Mouse (Mus musculus) E14TG2a.4 (cell line): ENCODE data around the gene Pdzrn3.

ENCODE experiments used
- H3K27me3 ChIP-seq: 2 replicates; pipeline ENCODE4 v1.6.1; 2014; ENCODE audit warnings: low read length, control low read depth; ENCODE audit not compliant: insufficient read depth
- H3K36me3 ChIP-seq: 2 replicates; pipeline ENCODE4 v1.6.1; 2014; ENCODE audit warnings: low read length, control low read depth; ENCODE audit not compliant: insufficient read depth
- H3K4me1 ChIP-seq: replicated peaks from 2 replicates; pipeline ENCODE4 v1.6.1; 2014; ENCODE audit warnings: low read depth, low read length, control low read depth
- H3K4me3 ChIP-seq: replicated peaks from 2 replicates; pipeline ENCODE4 v1.5.1; 2014; ENCODE audit warnings: mild to moderate bottlenecking, low read length
- H3K9me3 ChIP-seq: 2 replicates; pipeline ENCODE4 v1.6.1; 2014; ENCODE audit warnings: low read length, control low read depth
- CTCF ChIP-seq: conservative IDR thresholded peaks from 2 replicates; pipeline ENCODE4 v1.5.1; 2014; ENCODE audit warnings: low read length
- NANOG ChIP-seq: IDR thresholded peaks from 2 replicates; pipeline ENCODE4 v1.6.1; 2014; ENCODE audit warnings: borderline replicate concordance, low read length, mixed read lengths
- POU5F1 ChIP-seq: IDR thresholded peaks from 2 replicates; pipeline ENCODE4 v1.6.1; 2014; ENCODE audit warnings: low read length, borderline replicate concordance

The Pdzrn3 gene

DNA sequence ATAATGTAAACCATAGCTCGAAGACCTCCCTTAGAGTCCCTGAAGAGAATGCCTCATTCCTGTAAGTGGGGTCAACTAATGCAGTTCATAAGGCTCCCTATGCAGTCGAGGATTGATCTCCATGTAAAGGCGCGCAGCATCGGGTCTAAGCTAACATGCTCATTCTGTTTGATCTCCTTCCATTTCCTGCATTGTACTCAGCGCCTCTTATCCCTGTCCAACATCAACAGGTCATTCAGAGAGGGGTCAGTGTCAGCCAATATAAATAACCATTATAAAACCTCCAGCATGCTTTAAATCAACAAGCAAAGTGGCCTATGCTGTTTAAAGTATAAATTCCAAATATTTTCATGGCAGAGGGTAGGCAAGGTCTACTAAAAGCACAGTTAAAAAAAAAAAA is 159.9 kb downstream of the Pdzrn3 start:
- no peaks in the 10 kb centered on the region for H3K4me1 ChIP-seq
- TF ChIP-seq CTCF (no peak), NANOG (no peak), POU5F1 (no peak)
- no peaks in the 10 kb centered on the region for H3K36me3 ChIP-seq
- no peaks in the 10 kb centered on the region for H3K9me3 ChIP-seq
- no peaks in the 10 kb centered on the region for H3K27me3 ChIP-seq
- H3K4me3 ChIP-seq = no peak overlapping the region

GRCm38 (mm10) chr6:101215436-101215791 is 162.3 kb downstream of the Pdzrn3 start:
- Histone ChIP-seq H3K4me1 (no peaks in the 10 kb centered on the region), H3K27me3 (no peaks in the 10 kb centered on the region), H3K4me3 (no peak overlapping the region), H3K36me3 (no peaks in the 10 kb centered on the region), H3K9me3 (no peaks in the 10 kb centered on the region)
- TF ChIP-seq CTCF (no peak), NANOG (no peak), POU5F1 (no peak)

DNA sequence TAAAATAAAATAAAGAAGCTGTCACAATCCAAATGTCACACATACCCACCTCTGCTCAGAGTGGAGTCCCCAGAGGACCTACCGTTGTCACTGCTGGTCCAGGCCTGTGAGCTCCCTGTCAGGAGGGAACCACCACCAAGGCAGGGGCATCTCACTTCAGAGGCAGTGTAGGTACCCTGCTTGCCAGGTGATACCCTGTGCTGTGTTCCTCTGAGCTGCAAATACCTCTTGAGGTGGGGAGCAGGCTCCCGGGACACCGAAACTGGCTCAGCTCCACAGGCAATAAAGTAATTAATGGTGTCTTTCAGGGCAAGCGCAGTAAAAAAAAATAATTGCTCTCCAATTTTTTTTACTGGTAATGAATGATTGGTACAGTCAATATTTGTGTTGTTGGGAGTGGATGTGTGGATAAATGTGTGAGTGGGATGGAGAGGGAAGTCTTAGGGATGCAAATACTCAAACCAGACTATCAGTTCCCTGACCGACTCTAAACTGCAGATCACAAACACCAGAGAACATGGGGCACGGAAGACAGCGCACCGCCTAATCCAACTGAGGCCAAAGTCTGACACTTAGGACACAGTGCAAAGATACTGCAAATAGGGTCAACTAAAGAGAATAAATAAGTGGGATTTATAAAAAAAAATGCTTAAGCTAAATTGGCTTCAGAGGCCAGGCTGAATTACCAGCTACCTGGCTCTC is 162.8 kb downstream of the Pdzrn3 start:
- Histone ChIP-seq H3K36me3 (no peaks in the 10 kb centered on the region), H3K27me3 (no peaks in the 10 kb centered on the region), H3K4me1 (no peaks in the 10 kb centered on the region), H3K4me3 (no peak overlapping the region), H3K9me3 (no peaks in the 10 kb centered on the region)
- TF ChIP-seq NANOG (no peak), CTCF (no peak), POU5F1 (no peak)

DNA sequence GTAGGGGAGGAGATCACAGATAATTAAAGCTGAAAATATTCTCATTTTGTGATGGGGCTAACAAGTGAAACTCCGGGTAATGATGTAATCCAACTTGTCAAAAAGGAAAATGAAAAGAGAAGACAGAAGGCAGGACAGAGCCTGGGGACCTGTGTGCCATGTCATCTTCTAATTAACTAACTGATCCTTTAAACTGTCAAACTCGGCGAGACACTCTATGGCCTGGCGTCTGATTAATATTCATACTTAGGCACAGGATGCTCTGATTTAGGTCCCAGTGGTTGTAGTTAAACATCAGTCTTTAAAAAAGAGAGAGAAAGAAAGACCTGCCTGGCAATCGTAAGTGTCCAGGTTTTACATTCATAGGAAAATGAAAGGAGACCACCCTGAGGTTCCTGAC is 164.6 kb downstream of the Pdzrn3 start:
- Histone ChIP-seq H3K36me3 (no peaks in the 10 kb centered on the region), H3K27me3 (no peaks in the 10 kb centered on the region), H3K9me3 (no peaks in the 10 kb centered on the region), H3K4me3 (no peak overlapping the region), H3K4me1 (no peaks in the 10 kb centered on the region)
- no peak for TF ChIP-seq POU5F1
- no peak for TF ChIP-seq NANOG
- TF ChIP-seq CTCF = no peak

DNA sequence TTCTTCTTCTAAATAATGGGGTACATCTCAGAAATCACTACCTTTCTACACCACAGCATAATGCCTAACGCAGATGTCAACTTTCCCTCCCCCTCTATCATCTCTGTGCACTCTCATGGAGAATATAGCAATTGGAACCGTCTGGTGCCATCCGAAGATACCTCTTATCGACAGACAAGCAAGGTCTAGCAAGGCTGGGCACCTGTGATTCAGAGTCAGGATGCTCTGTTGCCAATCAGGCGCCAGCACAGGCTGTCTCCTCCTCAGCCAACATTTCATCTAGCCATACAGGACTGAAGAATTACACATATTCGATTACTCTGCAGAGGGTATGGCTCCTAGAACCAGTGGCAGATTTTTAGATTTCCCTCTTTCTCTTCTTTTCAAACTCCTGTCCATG is 165.6 kb downstream of the Pdzrn3 start:
- H3K4me3 ChIP-seq = no peak overlapping the region
- no peaks in the 10 kb centered on the region for H3K36me3 ChIP-seq
- H3K27me3 ChIP-seq = no peaks in the 10 kb centered on the region
- TF ChIP-seq CTCF = no peak
- TF ChIP-seq NANOG = no peak
- H3K4me1 ChIP-seq = no peaks in the 10 kb centered on the region
- H3K9me3 ChIP-seq = no peaks in the 10 kb centered on the region

GRCm38 (mm10) chr6:101211361-101211841 is 166.3 kb downstream of the Pdzrn3 start:
- no peaks in the 10 kb centered on the region for H3K36me3 ChIP-seq
- H3K9me3 ChIP-seq = no peaks in the 10 kb centered on the region
- TF ChIP-seq CTCF = no peak

DNA sequence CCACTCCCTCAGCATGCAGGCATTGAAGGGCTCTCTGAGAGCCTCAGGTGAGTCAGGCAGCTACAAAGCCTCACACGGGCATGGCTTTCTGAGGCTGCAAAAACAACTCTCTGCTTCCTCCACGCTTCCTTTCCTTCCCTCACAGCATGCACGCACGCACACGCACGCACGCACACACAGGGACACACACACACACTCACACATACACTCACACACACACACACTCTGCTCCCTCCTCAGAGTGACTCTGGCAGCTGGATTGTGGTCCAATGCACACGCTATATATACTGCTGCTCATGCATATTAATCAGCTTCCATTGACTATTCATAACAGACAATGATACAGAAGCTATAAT is 178.8 kb downstream of the Pdzrn3 start:
- TF ChIP-seq POU5F1 (no peak), CTCF (no peak), NANOG (no peak)
- Histone ChIP-seq H3K4me3 (peak overlapping the region; percentile 60), H3K36me3 (no peaks in the 10 kb centered on the region)

More at GRCm38 (mm10) chr6:101211361-101211841, 166.3 kb downstream of the Pdzrn3 start:
- no peaks in the 10 kb centered on the region for H3K4me1 ChIP-seq
- no peaks in the 10 kb centered on the region for H3K27me3 ChIP-seq
- no peak overlapping the region for H3K4me3 ChIP-seq

DNA sequence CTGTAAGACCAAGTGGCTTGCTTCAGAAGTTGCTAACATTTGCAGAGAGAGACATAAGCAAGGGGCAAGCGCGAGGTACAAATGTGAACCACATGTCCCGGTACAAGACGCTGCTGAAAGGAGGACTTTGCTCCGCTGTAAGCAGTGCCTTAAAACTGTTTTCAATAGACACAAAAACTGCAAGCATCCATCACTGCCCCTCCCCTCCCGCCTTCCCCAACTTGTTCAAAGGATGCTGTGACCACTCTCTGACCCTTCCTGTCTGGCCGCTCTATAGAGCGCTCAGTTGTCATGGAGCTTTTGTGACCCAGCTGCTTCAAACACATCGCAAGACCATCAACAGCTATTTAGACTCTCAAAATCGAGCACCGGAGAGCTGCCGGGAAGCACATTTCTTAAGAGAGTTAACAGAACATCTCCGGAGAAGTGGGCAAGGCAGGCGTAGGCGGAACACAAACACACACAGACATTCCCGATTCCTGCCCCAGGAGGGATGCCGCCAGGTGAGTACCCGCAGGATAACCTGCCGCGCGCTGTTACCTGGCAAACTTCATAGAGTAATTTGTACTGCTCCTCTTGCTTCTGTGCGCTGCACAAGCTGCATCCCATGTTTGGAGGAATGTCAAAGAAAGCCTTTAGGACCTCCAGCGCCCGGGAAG is 179.3 kb downstream of the Pdzrn3 start:
- TF ChIP-seq POU5F1 (no peak), NANOG (no peak), CTCF (no peak)
- no peaks in the 10 kb centered on the region for H3K36me3 ChIP-seq
- H3K4me3 ChIP-seq = peak overlapping the region; percentile 60
- peaks cover 11% of the 10 kb centered on the region for H3K27me3 ChIP-seq
- H3K9me3 ChIP-seq = no peaks in the 10 kb centered on the region
- H3K4me1 ChIP-seq = peaks cover 10% of the 10 kb centered on the region; the same call in 1 of the 2 replicates

More for the DNA sequence above, 178.8 kb downstream of the Pdzrn3 start:
- H3K4me1 ChIP-seq = peaks cover 10% of the 10 kb centered on the region; the same call in 1 of the 2 replicates
- no peaks in the 10 kb centered on the region for H3K9me3 ChIP-seq
- peaks cover 11% of the 10 kb centered on the region for H3K27me3 ChIP-seq
